Mouse (Mus musculus) limb, embryonic 11.5 days (tissue): ENCODE measurements at regions not wholly inside any gene's neighbourhood (a gene's known extent, or its start where the extent isn't known, plus 50 kb on each side); places are given as distances from the start of the nearest gene placed in this dataset.

Experiments used
- ATAC-seq: fragments of 200-750 bp; cut with Nextera tagmentation; 2 replicates; pipeline ENCODE4 v1.8.0; 2017; ENCODE audit warnings: low read depth; ENCODE audit not compliant: insufficient number of reproducible peaks, low FRiP score, low TSS enrichment
- DNase-seq: peaks from one replicate; pipeline ENCODE4 v3.0.0-alpha.2; 2015; ENCODE audit warnings: low spot score
- H3K27ac ChIP-seq: fragments of 300-500 bp; sonication (generic); replicated peaks from 2 replicates; pipeline ENCODE4 v1.5.1; 2014; ENCODE audit warnings: low read depth, mild to moderate bottlenecking, low read length
- H3K27me3 ChIP-seq: fragments of 300-500 bp; sonication (generic); 2 replicates; pipeline ENCODE4 v1.6.1; 2014; ENCODE audit warnings: mild to moderate bottlenecking, low read length, mixed read lengths; ENCODE audit not compliant: control insufficient read depth, insufficient read depth
- H3K36me3 ChIP-seq: fragments of 300-500 bp; sonication (generic); 2 replicates; pipeline ENCODE4 v1.6.1; 2014; ENCODE audit warnings: mild to moderate bottlenecking, low read length, moderate library complexity, mixed read lengths; ENCODE audit not compliant: control insufficient read depth, insufficient read depth
- H3K4me1 ChIP-seq: fragments of 300-500 bp; sonication (generic); 2 replicates; pipeline ENCODE4 v1.6.1; 2014; ENCODE audit warnings: low read length, mixed read lengths; ENCODE audit not compliant: control insufficient read depth, insufficient read depth
- H3K4me2 ChIP-seq: fragments of 300-500 bp; sonication (generic); 2 replicates; pipeline ENCODE4 v1.6.1; 2014; ENCODE audit warnings: low read depth, mild to moderate bottlenecking, moderate library complexity; ENCODE audit not compliant: severe bottlenecking
- H3K4me3 ChIP-seq: fragments of 300-500 bp; sonication (generic); 2 replicates; pipeline ENCODE4 v1.5.1; 2014; ENCODE audit warnings: low read depth, low read length
- H3K9ac ChIP-seq: fragments of 300-500 bp; sonication (generic); 2 replicates; pipeline ENCODE4 v1.6.1; 2014; ENCODE audit warnings: mild to moderate bottlenecking, low read length
- H3K9me3 ChIP-seq: fragments of 300-500 bp; sonication (generic); 2 replicates; pipeline ENCODE4 v1.6.1; 2016; ENCODE audit warnings: low read length; ENCODE audit not compliant: control insufficient read depth
- WGBS: fragments of 180-500 bp; shearing (Covaris S2); extraction: QIAGEN DNeasy Blood & Tissue Kit; methylation state at CpG from one replicate; pipeline ENCODE4 v1.1.7; 2014; 5-methylcytosine and 5-hydroxymethylcytosine counted together

GRCm38 (mm10) chr10:98808644-98809043 lies 105.6 kb upstream of the Atp2b1 start:
- WGBS: 89% methylated on average over 4 of the region's 4 CpGs
- Histone ChIP-seq H3K36me3 (no peaks in the 10 kb centered on the region), H3K27me3 (no peaks in the 10 kb centered on the region), H3K27ac (no peak overlapping the region), H3K4me2 (no peak overlapping the region), H3K4me3 (no peak overlapping the region), H3K9me3 (no peaks in the 10 kb centered on the region), H3K4me1 (0 out of 2 replicates have a peak, but pooled peaks cover 2% of the 10 kb centered on the region), H3K9ac (no peak overlapping the region)
- ATAC-seq: no peak
- no peak for DNase-seq

GRCm38 (mm10) chr10:98829051-98829450 lies 85.2 kb upstream of the Atp2b1 start:
- Histone ChIP-seq H3K36me3 (no peaks in the 10 kb centered on the region), H3K4me1 (no peaks in the 10 kb centered on the region), H3K9me3 (no peaks in the 10 kb centered on the region), H3K27me3 (no peaks in the 10 kb centered on the region), H3K27ac (no peak overlapping the region), H3K4me3 (no peak overlapping the region), H3K9ac (no peak overlapping the region), H3K4me2 (no peak overlapping the region)
- WGBS: 93% methylated on average over 5 of the region's 5 CpGs
- no peak for DNase-seq
- no peak for ATAC-seq

GRCm38 (mm10) chr10:98831488-98831887 lies 82.7 kb upstream of the Atp2b1 start:
- Histone ChIP-seq H3K9me3 (no peaks in the 10 kb centered on the region), H3K4me2 (no peak overlapping the region), H3K9ac (no peak overlapping the region), H3K4me1 (no peaks in the 10 kb centered on the region), H3K27ac (no peak overlapping the region), H3K27me3 (no peaks in the 10 kb centered on the region), H3K36me3 (no peaks in the 10 kb centered on the region), H3K4me3 (no peak overlapping the region)
- no peak for ATAC-seq
- no peak for DNase-seq
- WGBS: 42% methylated on average over 7 of the region's 7 CpGs

- H3K4me1 ChIP-seq: no peaks in the 10 kb centered on the region
- H3K9me3 ChIP-seq: no peaks in the 10 kb centered on the region
- H3K27me3 ChIP-seq: no peaks in the 10 kb centered on the region
- no peaks in the 10 kb centered on the region for H3K36me3 ChIP-seq
- DNase-seq (no peak), ATAC-seq (no peak)
- H3K4me2 ChIP-seq: no peak overlapping the region
- no peak overlapping the region for H3K9ac ChIP-seq
- no peak overlapping the region for H3K27ac ChIP-seq
- H3K4me3 ChIP-seq: no peak overlapping the region
- WGBS: 79% methylated on average over 16 of the region's 16 CpGs
Observed at GRCm38 (mm10) chr10:98837289-98838181, 76.7 kb upstream of the Atp2b1 start.

GRCm38 (mm10) chr10:98838926-98839679 lies 75.1 kb upstream of the Atp2b1 start:
- Histone ChIP-seq H3K9ac (no peak overlapping the region), H3K9me3 (peaks cover 5% of the 10 kb centered on the region; the same call in 1 of the 2 replicates), H3K36me3 (no peaks in the 10 kb centered on the region), H3K27ac (no peak overlapping the region), H3K4me1 (no peaks in the 10 kb centered on the region), H3K4me2 (no peak overlapping the region), H3K27me3 (no peaks in the 10 kb centered on the region), H3K4me3 (no peak overlapping the region)
- no peak for DNase-seq
- WGBS: 94% methylated on average over 8 of the region's 8 CpGs
- ATAC-seq: no peak

- Histone ChIP-seq H3K9ac (no peak overlapping the region), H3K27ac (no peak overlapping the region), H3K4me1 (no peaks in the 10 kb centered on the region), H3K36me3 (no peaks in the 10 kb centered on the region), H3K27me3 (no peaks in the 10 kb centered on the region), H3K4me2 (no peak overlapping the region), H3K9me3 (peaks cover 5% of the 10 kb centered on the region; the same call in 1 of the 2 replicates), H3K4me3 (no peak overlapping the region)
- ATAC-seq (no peak), DNase-seq (no peak)
- 92% methylated on average over 11 of the region's 11 CpGs for WGBS
Observed at GRCm38 (mm10) chr10:98839963-98840362, 74.2 kb upstream of the Atp2b1 start.

GRCm38 (mm10) chr10:98840411-98840810 lies 73.8 kb upstream of the Atp2b1 start:
- 86% methylated on average over 8 of the region's 8 CpGs for WGBS
- no peaks in the 10 kb centered on the region for H3K36me3 ChIP-seq
- no peak overlapping the region for H3K4me2 ChIP-seq
- ATAC-seq (no peak), DNase-seq (no peak)
- H3K9me3 ChIP-seq: peaks cover 5% of the 10 kb centered on the region; the same call in 1 of the 2 replicates
- H3K4me1 ChIP-seq: no peaks in the 10 kb centered on the region
- H3K27me3 ChIP-seq: no peaks in the 10 kb centered on the region
- no peak overlapping the region for H3K4me3 ChIP-seq
- no peak overlapping the region for H3K9ac ChIP-seq
- no peak overlapping the region for H3K27ac ChIP-seq

GRCm38 (mm10) chr10:98840957-98841831 lies 73.0 kb upstream of the Atp2b1 start:
- H3K9me3 ChIP-seq: peaks cover 5% of the 10 kb centered on the region; the same call in 1 of the 2 replicates
- H3K4me2 ChIP-seq: no peak overlapping the region
- H3K36me3 ChIP-seq: no peaks in the 10 kb centered on the region
- no peaks in the 10 kb centered on the region for H3K27me3 ChIP-seq
- no peak overlapping the region for H3K9ac ChIP-seq
- no peak for DNase-seq
- WGBS: 72% methylated on average over 13 of the region's 13 CpGs
- H3K4me1 ChIP-seq: no peaks in the 10 kb centered on the region
- ATAC-seq: no peak
- H3K27ac ChIP-seq: no peak overlapping the region
- no peak overlapping the region for H3K4me3 ChIP-seq
